In genomic region chr3:119467723-119468122, GRCm38 (mm10) we compare ENCODE assay signal across 13 mouse cellular contexts.
DNase-seq lines count a peak whose midpoint lies in the region; ATAC-seq lines count a peak whose summit lies in the region.
"Had no signal": no experiment of that assay in that cellular context is flagged by ENCODE, and none has a peak within 500 bp of the region (broad histone marks: within the 10 kb centered on the region; RNA-seq: fewer than 3 reads in every experiment).

No protein-coding gene starts in this region.

- H3K9me3 ChIP-seq in embryonic facial prominence, embryonic 11.5 days (replicated peaks; ENCODE audit: control insufficient read depth, low read length), result no peaks in the 10 kb centered on the region
- no peaks in the 10 kb centered on the region for H3K9me3 ChIP-seq in embryonic facial prominence, embryonic 10.5 days
- no peaks in the 10 kb centered on the region for H3K9me3 ChIP-seq in kidney, embryonic 14.5 days (ENCODE audit: control insufficient read depth, low read length)
- H3K9me3 ChIP-seq: forebrain, embryonic 15.5 days; limb, embryonic 12.5 days had no signal

- no peaks in the 10 kb centered on the region for H3K27me3 ChIP-seq in embryonic facial prominence, embryonic 11.5 days (ENCODE audit: control insufficient read depth, insufficient read depth, low read length)
- H3K27me3 ChIP-seq in embryonic facial prominence, embryonic 10.5 days (replicated peaks; ENCODE audit: low read depth, poor library complexity, severe bottlenecking), result no peaks in the 10 kb centered on the region
- no peaks in the 10 kb centered on the region for H3K27me3 ChIP-seq in kidney, embryonic 14.5 days (ENCODE audit: control insufficient read depth, insufficient read depth, low read length)
- H3K27me3 ChIP-seq: forebrain, embryonic 15.5 days; limb, embryonic 12.5 days had no signal

- H3K27ac ChIP-seq in embryonic facial prominence, embryonic 11.5 days (replicated peaks; ENCODE audit: low read depth, low read length), result no peak overlapping the region
- H3K27ac ChIP-seq in embryonic facial prominence, embryonic 10.5 days (replicated peaks), result no peak overlapping the region
- H3K27ac ChIP-seq in kidney, embryonic 14.5 days (ENCODE audit: low read depth, low read length), result no peak overlapping the region
- H3K27ac ChIP-seq: forebrain, embryonic 15.5 days; hindbrain, embryonic 14.5 days; limb, embryonic 12.5 days; macrophage had no signal

- H3K36me3 ChIP-seq in embryonic facial prominence, embryonic 11.5 days (replicated peaks; ENCODE audit: control insufficient read depth, insufficient read depth, low read depth, low read length), result no peaks in the 10 kb centered on the region
- H3K36me3 ChIP-seq in embryonic facial prominence, embryonic 10.5 days (replicated peaks), result no peaks in the 10 kb centered on the region
- no peaks in the 10 kb centered on the region for H3K36me3 ChIP-seq in kidney, embryonic 14.5 days (ENCODE audit: control insufficient read depth, insufficient read depth, low read length)
- H3K36me3 ChIP-seq: forebrain, embryonic 15.5 days; limb, embryonic 12.5 days had no signal

- H3K4me1 ChIP-seq in embryonic facial prominence, embryonic 11.5 days (ENCODE audit: control insufficient read depth, insufficient read depth, low read length), result no peaks in the 10 kb centered on the region
- 0 out of 2 replicates have a peak, but pooled peaks cover 5% of the 10 kb centered on the region for H3K4me1 ChIP-seq in embryonic facial prominence, embryonic 10.5 days
- no peaks in the 10 kb centered on the region for H3K4me1 ChIP-seq in kidney, embryonic 14.5 days (ENCODE audit: control insufficient read depth, insufficient read depth, low read length)

- H3K4me2 ChIP-seq in embryonic facial prominence, embryonic 11.5 days (ENCODE audit: low read depth, low read length), result no peak overlapping the region
- H3K4me2 ChIP-seq in kidney, embryonic 14.5 days (replicated peaks; ENCODE audit: low read depth, low read length), result no peak overlapping the region
- H3K4me2 ChIP-seq: forebrain, embryonic 15.5 days; hindbrain, embryonic 14.5 days; limb, embryonic 12.5 days had no signal

- DNase-seq in embryonic facial prominence, embryonic 11.5 days (ENCODE audit: low spot score), result peak; percentile 8
- no peak for DNase-seq in embryonic facial prominence, embryonic 10.5 days (ENCODE audit: low spot score)
- peak; percentile 27 for DNase-seq in kidney, postnatal 14 days
- DNase-seq in urinary bladder, postnatal 14 days (ENCODE audit: low spot score), result peak; percentile 4
- DNase-seq in urinary bladder, postnatal 36 days (ENCODE audit: low spot score in 2 of 2), result no peak
- no peak for DNase-seq in MN1 (ENCODE audit: low spot score)
- DNase-seq in ovary, postnatal 36 days (ENCODE audit: low spot score), result no peak
- DNase-seq: thymus, postnatal 25 days had no signal

- 87% methylated on average over 2 of the region's 2 CpGs for WGBS in embryonic facial prominence, embryonic 11.5 days
- 78% methylated on average over 2 of the region's 2 CpGs for WGBS in embryonic facial prominence, embryonic 10.5 days
- WGBS in kidney, embryonic 14.5 days, result 82% methylated on average over 2 of the region's 2 CpGs

- H3K4me3 ChIP-seq in embryonic facial prominence, embryonic 11.5 days (ENCODE audit: low read depth, low read length), result no peak overlapping the region
- no peak overlapping the region for H3K4me3 ChIP-seq in embryonic facial prominence, embryonic 10.5 days
- H3K4me3 ChIP-seq in kidney, embryonic 14.5 days (ENCODE audit: low read length), result no peak overlapping the region
- H3K4me3 ChIP-seq: forebrain, embryonic 15.5 days; limb, embryonic 12.5 days had no signal

- no peak for ATAC-seq in embryonic facial prominence, embryonic 11.5 days (replicated peaks; ENCODE audit: insufficient number of reproducible peaks, low FRiP score, low TSS enrichment, low read depth)
- ATAC-seq in kidney, embryonic 14.5 days (ENCODE audit: low FRiP score, low TSS enrichment), result no peak
- ATAC-seq: forebrain, embryonic 15.5 days had no signal

- H3K9ac ChIP-seq in embryonic facial prominence, embryonic 11.5 days (replicated peaks; ENCODE audit: low read length), result no peak overlapping the region
- no peak overlapping the region for H3K9ac ChIP-seq in kidney, embryonic 14.5 days (ENCODE audit: low read depth, low read length)
- H3K9ac ChIP-seq: forebrain, embryonic 15.5 days; hindbrain, embryonic 14.5 days; limb, embryonic 12.5 days had no signal

Comparison
In these comparisons a context has a peak if more than half of its experiments do, and no peak if none do; other contexts are left out.
1. DNase-seq: peak in embryonic facial prominence, embryonic 11.5 days (single experiment), kidney, postnatal 14 days (single experiment) and urinary bladder, postnatal 14 days (single experiment); none in embryonic facial prominence, embryonic 10.5 days (single experiment), urinary bladder, postnatal 36 days (0 of 2), MN1 (single experiment) and ovary, postnatal 36 days (single experiment).